Mouse (Mus musculus): Measurements from ENCODE around the gene Retnlg. TPM values are rescaled to one million over a fixed set of nuclear protein-coding genes. Genes with fewer than 3 reads are reported as not detected.

The Retnlg gene
- total RNA-seq, 1 experiment from 2014 or later = 1,046 TPM

Other genes with a start within 250 kb of the Retnlg start
- gene Trat1, start 100.6 kb upstream of the Retnlg start, total RNA-seq (2017) = 6.5 and 9.4 TPM in 2 replicates
- gene Retnlb, start 55.8 kb upstream of the Retnlg start, total RNA-seq (2017) = 0.93 TPM in 1 of 2 replicates, not detected in the other
- not detected in 2 replicates for gene Retnla, start 30.1 kb upstream of the Retnlg start, total RNA-seq (2017)
- 13.6 and 16.6 TPM in 2 replicates for gene Dzip3, start 121.5 kb downstream of the Retnlg start, total RNA-seq (2017)
- gene Cip2a, start 121.6 kb downstream of the Retnlg start, total RNA-seq (2017) = 2.2 and 6.3 TPM in 2 replicates
- not detected in 2 replicates for gene Myh15, start 184.9 kb downstream of the Retnlg start, total RNA-seq (2017)

Measured in neutrophil, adult 5-6 weeks (primary cell).